Mouse (Mus musculus): ENCODE measurements around the gene Vamp2.
A peak's percentile ranks its signal among the peaks of the same experiment; 100 is the strongest.

The Vamp2 gene

GRCm38 (mm10) chr11:69064259-69065133 lies 23.8 kb upstream of the Vamp2 start:
- no peak for ATAC-seq (ENCODE audit: low TSS enrichment)

- ATAC-seq (ENCODE audit: low TSS enrichment), result no peak
Measured at GRCm38 (mm10) chr11:69065394-69065925, 22.8 kb upstream of the Vamp2 start.

GRCm38 (mm10) chr11:69066163-69066861 lies 22.0 kb upstream of the Vamp2 start:
- ATAC-seq (ENCODE audit: low TSS enrichment), result peak; percentile 20; the same call in 1 of the 2 replicates

GRCm38 (mm10) chr11:69066956-69067355 lies 21.3 kb upstream of the Vamp2 start:
- ATAC-seq (ENCODE audit: low TSS enrichment), result no peak

GRCm38 (mm10) chr11:69067601-69068000 lies 20.7 kb upstream of the Vamp2 start:
- ATAC-seq (ENCODE audit: low TSS enrichment), result no peak

GRCm38 (mm10) chr11:69070093-69070492 lies 18.2 kb upstream of the Vamp2 start:
- no peak for ATAC-seq (ENCODE audit: low TSS enrichment)

GRCm38 (mm10) chr11:69070590-69071222 lies 17.6 kb upstream of the Vamp2 start, which contains the start of gene Tmem107:
Gene Tmem107, plus strand, starts transcription at chr11:69070806.
- peak; percentile 79 for ATAC-seq (ENCODE audit: low TSS enrichment)

- no peak for ATAC-seq (ENCODE audit: low TSS enrichment)
Measured at GRCm38 (mm10) chr11:69071262-69071661, 17.0 kb upstream of the Vamp2 start.

- no peak for ATAC-seq (ENCODE audit: low TSS enrichment)
Measured at GRCm38 (mm10) chr11:69072234-69072633, 16.1 kb upstream of the Vamp2 start.

- peak; percentile 21; the same call in 1 of the 2 replicates for ATAC-seq (ENCODE audit: low TSS enrichment)
Measured at GRCm38 (mm10) chr11:69072666-69073064, 15.6 kb upstream of the Vamp2 start.

- peak; percentile 31; the same call in 1 of the 2 replicates for ATAC-seq (ENCODE audit: low TSS enrichment)
Measured at GRCm38 (mm10) chr11:69073065-69073888, 15.0 kb upstream of the Vamp2 start.

GRCm38 (mm10) chr11:69073951-69074775 lies 14.1 kb upstream of the Vamp2 start:
- ATAC-seq (ENCODE audit: low TSS enrichment), result no peak

- no peak for ATAC-seq (ENCODE audit: low TSS enrichment)
Measured at GRCm38 (mm10) chr11:69074776-69075069, 13.6 kb upstream of the Vamp2 start.

GRCm38 (mm10) chr11:69075764-69076479 lies 12.4 kb upstream of the Vamp2 start:
- ATAC-seq (ENCODE audit: low TSS enrichment), result no peak

GRCm38 (mm10) chr11:69076572-69076971 lies 11.7 kb upstream of the Vamp2 start:
- no peak for ATAC-seq (ENCODE audit: low TSS enrichment)

GRCm38 (mm10) chr11:69077316-69077715 lies 11.0 kb upstream of the Vamp2 start:
- no peak for ATAC-seq (ENCODE audit: low TSS enrichment)

GRCm38 (mm10) chr11:69078041-69078440 lies 10.2 kb upstream of the Vamp2 start:
- no peak for ATAC-seq (ENCODE audit: low TSS enrichment)

- ATAC-seq (ENCODE audit: low TSS enrichment), result no peak
Measured at GRCm38 (mm10) chr11:69078805-69079438, 9.4 kb upstream of the Vamp2 start.

GRCm38 (mm10) chr11:69080102-69080854 lies 8.0 kb upstream of the Vamp2 start:
- ATAC-seq (ENCODE audit: low TSS enrichment), result no peak

Measured in frontal cortex, adult (tissue).